7 mouse cellular contexts compared by ENCODE assay signal in genomic region chr6:97457210-97457609, GRCm38 (mm10).
DNase-seq lines count a peak whose midpoint lies in the region; ATAC-seq lines count a peak whose summit lies in the region.

No protein-coding gene starts in this region.

- peaks cover 26% of the 10 kb centered on the region for H3K4me1 ChIP-seq in midbrain, embryonic 12.5 days
- H3K4me1 ChIP-seq in midbrain, embryonic 11.5 days (ENCODE audit: control insufficient read depth, insufficient read depth, low read length) = peaks cover 7% of the 10 kb centered on the region
- H3K4me1 ChIP-seq in heart, embryonic 13.5 days = peaks cover 44% of the 10 kb centered on the region
- peaks cover 26% of the 10 kb centered on the region for H3K4me1 ChIP-seq in limb, embryonic 10.5 days

- H3K9me3 ChIP-seq in midbrain, embryonic 12.5 days = no peaks in the 10 kb centered on the region
- no peaks in the 10 kb centered on the region for H3K9me3 ChIP-seq in midbrain, embryonic 11.5 days (ENCODE audit: control insufficient read depth, low read length)
- no peaks in the 10 kb centered on the region for H3K9me3 ChIP-seq in heart, embryonic 13.5 days
- no peaks in the 10 kb centered on the region for H3K9me3 ChIP-seq in limb, embryonic 10.5 days (replicated peaks)

- no peaks in the 10 kb centered on the region for H3K27me3 ChIP-seq in midbrain, embryonic 12.5 days
- no peaks in the 10 kb centered on the region for H3K27me3 ChIP-seq in midbrain, embryonic 11.5 days (ENCODE audit: control insufficient read depth, insufficient read depth, low read length)
- H3K27me3 ChIP-seq in heart, embryonic 13.5 days (replicated peaks) = no peaks in the 10 kb centered on the region
- no peaks in the 10 kb centered on the region for H3K27me3 ChIP-seq in limb, embryonic 10.5 days (ENCODE audit: low read depth, poor library complexity, severe bottlenecking)

- H3K27ac ChIP-seq in midbrain, embryonic 12.5 days (replicated peaks) = 0 out of 2 replicates have a peak overlapping the region, but pooled peaks have one; percentile 2
- H3K27ac ChIP-seq in midbrain, embryonic 11.5 days (ENCODE audit: low read depth, low read length) = no peak overlapping the region
- peak overlapping the region; percentile 77 for H3K27ac ChIP-seq in heart, embryonic 13.5 days (replicated peaks)
- H3K27ac ChIP-seq in limb, embryonic 10.5 days = peak overlapping the region; percentile 66

- DNase-seq in midbrain, embryonic 11.5 days (ENCODE audit: low spot score, missing footprints) = no peak
- DNase-seq in limb, embryonic 10.5 days (ENCODE audit: low spot score) = no peak
- DNase-seq in skeletal muscle tissue, adult 2 months (ENCODE audit: low read depth, low spot score) = peak; percentile 47
- DNase-seq in spleen, adult 12 weeks (ENCODE audit: low spot score) = no peak
- DNase-seq in urinary bladder, postnatal 36 days (ENCODE audit: low spot score in 2 of 2) = no peak

- no peak for ATAC-seq in midbrain, embryonic 12.5 days (ENCODE audit: low FRiP score, low read depth)
- ATAC-seq in midbrain, embryonic 11.5 days (ENCODE audit: low FRiP score) = no peak
- no peak for ATAC-seq in heart, embryonic 13.5 days (ENCODE audit: extremely low read depth, insufficient number of reproducible peaks, low FRiP score, low TSS enrichment)

- WGBS in midbrain, embryonic 12.5 days = 77% methylated on average over 2 of the region's 2 CpGs
- WGBS in midbrain, embryonic 11.5 days = 64% methylated on average over 2 of the region's 2 CpGs
- 21% methylated on average over 2 of the region's 2 CpGs for WGBS in heart, embryonic 13.5 days
- 28% methylated on average over 2 of the region's 2 CpGs for WGBS in limb, embryonic 10.5 days

- no peaks in the 10 kb centered on the region for H3K36me3 ChIP-seq in midbrain, embryonic 12.5 days
- no peaks in the 10 kb centered on the region for H3K36me3 ChIP-seq in midbrain, embryonic 11.5 days (ENCODE audit: control insufficient read depth, insufficient read depth, low read length)
- H3K36me3 ChIP-seq in heart, embryonic 13.5 days = no peaks in the 10 kb centered on the region
- H3K36me3 ChIP-seq in limb, embryonic 10.5 days = no peaks in the 10 kb centered on the region

- no peak overlapping the region for H3K4me3 ChIP-seq in midbrain, embryonic 12.5 days
- no peak overlapping the region for H3K4me3 ChIP-seq in midbrain, embryonic 11.5 days (ENCODE audit: low read depth, low read length)
- H3K4me3 ChIP-seq in heart, embryonic 13.5 days = peak overlapping the region; percentile 23
- no peak overlapping the region for H3K4me3 ChIP-seq in limb, embryonic 10.5 days

- H3K9ac ChIP-seq in midbrain, embryonic 12.5 days (replicated peaks) = no peak overlapping the region
- H3K9ac ChIP-seq in midbrain, embryonic 11.5 days (ENCODE audit: low read length) = no peak overlapping the region
- H3K9ac ChIP-seq in heart, embryonic 13.5 days = 0 out of 2 replicates have a peak overlapping the region, but pooled peaks have one; percentile 33

- no peak overlapping the region for H3K4me2 ChIP-seq in midbrain, embryonic 12.5 days (replicated peaks)
- no peak overlapping the region for H3K4me2 ChIP-seq in midbrain, embryonic 11.5 days
- H3K4me2 ChIP-seq in heart, embryonic 13.5 days = peak overlapping the region; percentile 51
